Mouse (Mus musculus): ENCODE data around the gene Nhlh1. TPM values are rescaled to one million over a fixed set of nuclear protein-coding genes. Genes with fewer than 3 reads are reported as not detected.

Gene Nhlh1
- polyA plus RNA-seq, 1 experiment from 2014 or later, result not detected

DNA sequence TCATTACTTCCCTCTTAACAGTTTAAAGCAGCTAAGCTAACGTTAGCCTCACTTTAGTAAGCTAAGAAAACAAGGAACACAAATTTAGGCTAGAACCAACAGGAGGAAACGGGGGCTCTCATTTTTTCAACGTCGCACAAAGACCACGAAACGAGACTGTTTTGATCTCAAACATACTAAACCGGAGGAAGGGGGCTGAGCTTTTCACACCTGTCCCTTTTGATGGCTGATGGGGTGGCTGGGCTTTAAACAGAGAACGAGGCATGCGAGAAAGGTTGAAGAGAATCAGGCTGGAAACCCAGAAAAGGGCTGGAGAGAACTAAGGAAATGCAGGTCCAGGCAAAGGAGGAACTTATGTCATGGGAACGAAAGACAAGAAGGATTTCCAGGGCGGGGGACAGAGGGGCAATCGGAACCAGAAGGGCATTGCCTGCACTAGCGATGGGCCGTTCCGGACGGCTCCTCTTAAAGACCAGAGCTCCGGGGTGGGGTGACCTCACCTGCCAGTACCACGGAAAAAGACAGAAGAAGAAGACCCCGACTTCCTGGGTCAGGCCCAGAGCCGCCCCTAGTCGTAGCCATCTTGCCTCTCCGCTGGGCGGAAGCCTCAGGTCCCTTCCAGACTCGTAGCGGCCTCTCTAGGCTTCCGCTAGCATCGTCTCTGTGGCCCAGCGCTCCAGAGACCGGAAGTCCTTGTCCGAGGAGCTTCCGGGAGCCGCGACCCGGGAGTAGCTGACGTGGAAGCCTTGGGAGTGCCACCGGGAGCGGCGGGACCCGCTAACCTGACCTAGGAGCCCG lies 24.9 kb upstream of the Nhlh1 start, which contains the start of the genes Copa and Ncstn:
Gene Copa (plus strand): TSS at position 429 of the 798 bp plus-strand sequence.
Gene Ncstn (minus strand): TSS at position 695 of the 798 bp plus-strand sequence.
- Histone ChIP-seq H3K9me3 (replicated peaks; ENCODE audit: control insufficient read depth, low read length) (no peaks in the 10 kb centered on the region), H3K4me2 (peak within 1 kb of the TSS; percentile 74), H3K36me3 (ENCODE audit: control insufficient read depth, insufficient read depth, low read length) (0 out of 2 replicates have a peak, but pooled peaks cover 7% of the 10 kb centered on the region), H3K27me3 (ENCODE audit: control insufficient read depth, insufficient read depth, low read length) (no peaks in the 10 kb centered on the region), H3K4me1 (ENCODE audit: control insufficient read depth, insufficient read depth, low read length) (peaks cover 10% of the 10 kb centered on the region; the same call in 1 of the 2 replicates), H3K9ac (ENCODE audit: low read depth, low read length) (peak within 1 kb of the TSS; percentile 94), H3K4me3 (ENCODE audit: low read depth, low read length) (peak within 1 kb of the TSS; percentile 95), H3K27ac (ENCODE audit: low read depth, low read length) (peak within 1 kb of the TSS; percentile 78)
- ATAC-seq (replicated peaks; ENCODE audit: insufficient number of reproducible peaks, low FRiP score, low TSS enrichment), result peak; percentile 95
- WGBS (ENCODE audit: insufficient replicate concordance), result under 1% methylated on average over 40 of the region's 40 CpGs

DNA sequence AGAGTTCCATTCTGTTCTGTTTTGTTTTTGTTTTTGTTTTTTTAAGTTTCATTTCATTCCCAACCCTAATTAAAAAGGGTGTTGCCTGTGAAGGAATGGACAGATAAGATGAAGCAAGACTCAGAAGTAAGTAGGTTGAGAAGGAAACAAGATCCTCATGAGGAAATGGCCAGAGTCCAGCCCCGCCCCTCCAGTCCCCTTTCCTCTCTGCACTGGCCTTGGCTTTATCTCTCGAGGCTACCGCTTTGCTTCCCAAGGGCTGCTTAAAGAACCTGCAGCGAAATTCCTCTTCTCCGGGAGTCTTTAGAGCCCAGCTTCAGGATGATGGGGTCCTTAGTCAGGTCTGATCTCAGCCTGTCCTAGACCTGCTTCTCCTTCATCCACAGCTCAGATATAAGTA lies 20.6 kb upstream of the Nhlh1 start:
- 0 out of 2 replicates have a peak overlapping the region, but pooled peaks have one; percentile 29 for H3K9ac ChIP-seq (ENCODE audit: low read depth, low read length)
- H3K27me3 ChIP-seq (ENCODE audit: control insufficient read depth, insufficient read depth, low read length), result no peaks in the 10 kb centered on the region
- 41% methylated on average over 5 of the region's 5 CpGs for WGBS (ENCODE audit: insufficient replicate concordance)
- H3K4me3 ChIP-seq (ENCODE audit: low read depth, low read length), result no peak overlapping the region
- peak overlapping the region; percentile 46; the same call in 1 of the 2 replicates for H3K27ac ChIP-seq (ENCODE audit: low read depth, low read length)
- peaks cover 23% of the 10 kb centered on the region for H3K36me3 ChIP-seq (ENCODE audit: control insufficient read depth, insufficient read depth, low read length)
- no peaks in the 10 kb centered on the region for H3K9me3 ChIP-seq (replicated peaks; ENCODE audit: control insufficient read depth, low read length)
- no peak for ATAC-seq (replicated peaks; ENCODE audit: insufficient number of reproducible peaks, low FRiP score, low TSS enrichment)
- 0 out of 2 replicates have a peak, but pooled peaks cover 5% of the 10 kb centered on the region for H3K4me1 ChIP-seq (ENCODE audit: control insufficient read depth, insufficient read depth, low read length)
- no peak overlapping the region; the same call in 1 of the 2 replicates for H3K4me2 ChIP-seq

DNA sequence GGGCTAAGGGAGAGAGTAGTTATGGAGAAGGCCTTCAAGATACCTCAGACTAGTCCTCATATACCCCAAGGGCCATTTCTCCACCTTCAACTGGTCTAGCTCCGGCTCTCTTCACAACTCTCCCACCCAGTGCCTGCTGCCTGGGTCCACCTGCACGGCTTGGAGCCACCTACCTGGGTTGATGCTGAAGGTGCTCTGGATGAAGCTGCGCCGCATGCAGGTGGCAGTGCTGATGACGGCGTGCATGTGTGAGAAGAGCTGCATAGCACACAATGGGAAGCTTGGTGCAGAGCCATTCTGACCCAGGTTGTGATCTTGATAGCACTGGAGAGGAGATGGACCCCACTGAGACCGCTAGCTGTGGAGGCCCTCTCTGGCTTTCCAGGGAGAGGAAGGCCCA lies 15.2 kb upstream of the Nhlh1 start:
- Histone ChIP-seq H3K9me3 (replicated peaks; ENCODE audit: control insufficient read depth, low read length) (no peaks in the 10 kb centered on the region), H3K27ac (ENCODE audit: low read depth, low read length) (no peak overlapping the region), H3K9ac (ENCODE audit: low read depth, low read length) (no peak overlapping the region), H3K27me3 (ENCODE audit: control insufficient read depth, insufficient read depth, low read length) (no peaks in the 10 kb centered on the region), H3K36me3 (ENCODE audit: control insufficient read depth, insufficient read depth, low read length) (peaks cover 46% of the 10 kb centered on the region), H3K4me3 (ENCODE audit: low read depth, low read length) (no peak overlapping the region), H3K4me2 (no peak overlapping the region), H3K4me1 (ENCODE audit: control insufficient read depth, insufficient read depth, low read length) (peaks cover 8% of the 10 kb centered on the region; the same call in 1 of the 2 replicates)
- WGBS (ENCODE audit: insufficient replicate concordance), result 95% methylated on average over 7 of the region's 7 CpGs
- ATAC-seq (replicated peaks; ENCODE audit: insufficient number of reproducible peaks, low FRiP score, low TSS enrichment), result no peak

DNA sequence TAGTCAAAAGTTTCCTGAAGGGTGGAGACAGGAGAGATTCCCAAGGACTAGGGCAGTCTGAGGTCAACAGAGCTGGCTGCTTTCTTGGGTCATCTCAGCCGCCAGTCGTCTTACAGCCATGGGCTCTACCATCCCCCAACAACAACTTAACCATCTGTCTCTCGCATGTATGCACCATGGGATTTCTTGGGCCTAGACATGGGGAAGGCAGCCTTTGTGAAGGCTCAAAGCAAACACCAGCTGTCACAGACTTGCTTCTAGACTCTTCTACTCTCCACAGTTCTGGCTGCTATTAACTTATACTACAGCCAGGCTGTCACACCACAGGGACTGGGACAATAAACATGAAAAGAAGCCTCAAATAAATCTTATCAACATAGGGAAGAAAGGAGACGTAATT lies 14.2 kb upstream of the Nhlh1 start:
- Histone ChIP-seq H3K9ac (ENCODE audit: low read depth, low read length) (no peak overlapping the region), H3K4me2 (no peak overlapping the region), H3K4me3 (ENCODE audit: low read depth, low read length) (no peak overlapping the region), H3K9me3 (replicated peaks; ENCODE audit: control insufficient read depth, low read length) (no peaks in the 10 kb centered on the region), H3K4me1 (ENCODE audit: control insufficient read depth, insufficient read depth, low read length) (peaks cover 8% of the 10 kb centered on the region; the same call in 1 of the 2 replicates), H3K27ac (ENCODE audit: low read depth, low read length) (no peak overlapping the region), H3K27me3 (ENCODE audit: control insufficient read depth, insufficient read depth, low read length) (no peaks in the 10 kb centered on the region), H3K36me3 (ENCODE audit: control insufficient read depth, insufficient read depth, low read length) (peaks cover 55% of the 10 kb centered on the region)
- WGBS (ENCODE audit: insufficient replicate concordance), result 70% methylated on average over 4 of the region's 4 CpGs
- no peak for ATAC-seq (replicated peaks; ENCODE audit: insufficient number of reproducible peaks, low FRiP score, low TSS enrichment)

DNA sequence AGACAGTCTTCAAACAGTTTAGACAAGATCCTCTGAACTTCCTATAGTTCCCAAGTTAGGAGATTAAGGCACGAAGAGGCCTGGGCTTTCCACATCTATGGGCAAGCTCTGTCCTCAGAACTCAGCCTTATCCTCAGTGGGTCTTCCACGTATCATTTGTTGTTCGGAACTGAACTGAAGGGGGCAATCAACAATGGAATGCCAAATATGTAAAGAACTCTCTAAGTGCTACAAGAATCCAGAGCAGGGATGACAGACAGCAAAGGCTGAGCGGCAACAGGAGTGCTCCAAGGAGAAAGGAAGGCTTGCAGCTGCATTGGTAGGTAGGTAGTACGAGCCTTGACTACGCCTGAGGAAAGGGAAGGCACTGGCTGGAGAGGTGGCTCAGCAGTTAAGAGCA lies 12.9 kb upstream of the Nhlh1 start:
- H3K27ac ChIP-seq (ENCODE audit: low read depth, low read length), result no peak overlapping the region

DNA sequence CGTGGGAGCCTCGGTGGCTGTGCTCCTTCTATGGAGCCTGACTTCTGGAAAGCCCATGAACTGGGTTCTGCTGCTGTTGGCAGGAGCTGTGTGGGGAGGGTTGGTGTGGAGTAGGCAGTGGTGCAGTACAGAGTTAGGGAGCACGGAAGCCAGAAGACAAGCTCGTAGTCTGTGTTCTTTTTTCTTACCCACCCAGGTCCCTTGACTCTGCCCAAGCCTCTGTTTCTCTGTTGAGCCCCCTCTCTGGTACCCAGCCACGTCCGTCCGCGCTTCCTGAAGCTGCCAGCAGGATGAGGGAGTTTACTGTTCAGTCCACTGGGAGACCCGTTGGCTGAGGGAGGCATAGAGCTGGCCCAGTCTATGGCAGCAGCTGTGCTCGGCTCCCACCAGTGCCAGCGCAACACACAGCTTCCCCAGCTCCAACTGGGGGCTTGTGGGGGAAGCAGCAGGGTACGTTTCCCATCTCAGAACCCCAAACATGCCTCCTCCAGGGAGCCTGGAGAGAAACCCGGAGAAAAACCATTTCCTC lies 7.3 kb upstream of the Nhlh1 start:
- H3K4me3 ChIP-seq (ENCODE audit: low read depth, low read length), result no peak overlapping the region
- H3K27me3 ChIP-seq (ENCODE audit: control insufficient read depth, insufficient read depth, low read length), result no peaks in the 10 kb centered on the region
- H3K9me3 ChIP-seq (replicated peaks; ENCODE audit: control insufficient read depth, low read length), result no peaks in the 10 kb centered on the region

More for the DNA sequence above, 12.9 kb upstream of the Nhlh1 start:
- WGBS (ENCODE audit: insufficient replicate concordance), result 46% methylated on average over 6 of the region's 6 CpGs
- H3K9ac ChIP-seq (ENCODE audit: low read depth, low read length), result no peak overlapping the region
- no peaks in the 10 kb centered on the region for H3K9me3 ChIP-seq (replicated peaks; ENCODE audit: control insufficient read depth, low read length)
- H3K27me3 ChIP-seq (ENCODE audit: control insufficient read depth, insufficient read depth, low read length), result no peaks in the 10 kb centered on the region
- peaks cover 64% of the 10 kb centered on the region for H3K36me3 ChIP-seq (ENCODE audit: control insufficient read depth, insufficient read depth, low read length)
- peaks cover 8% of the 10 kb centered on the region; the same call in 1 of the 2 replicates for H3K4me1 ChIP-seq (ENCODE audit: control insufficient read depth, insufficient read depth, low read length)
- H3K4me2 ChIP-seq, result no peak overlapping the region
- no peak for ATAC-seq (replicated peaks; ENCODE audit: insufficient number of reproducible peaks, low FRiP score, low TSS enrichment)
- H3K4me3 ChIP-seq (ENCODE audit: low read depth, low read length), result no peak overlapping the region

DNA sequence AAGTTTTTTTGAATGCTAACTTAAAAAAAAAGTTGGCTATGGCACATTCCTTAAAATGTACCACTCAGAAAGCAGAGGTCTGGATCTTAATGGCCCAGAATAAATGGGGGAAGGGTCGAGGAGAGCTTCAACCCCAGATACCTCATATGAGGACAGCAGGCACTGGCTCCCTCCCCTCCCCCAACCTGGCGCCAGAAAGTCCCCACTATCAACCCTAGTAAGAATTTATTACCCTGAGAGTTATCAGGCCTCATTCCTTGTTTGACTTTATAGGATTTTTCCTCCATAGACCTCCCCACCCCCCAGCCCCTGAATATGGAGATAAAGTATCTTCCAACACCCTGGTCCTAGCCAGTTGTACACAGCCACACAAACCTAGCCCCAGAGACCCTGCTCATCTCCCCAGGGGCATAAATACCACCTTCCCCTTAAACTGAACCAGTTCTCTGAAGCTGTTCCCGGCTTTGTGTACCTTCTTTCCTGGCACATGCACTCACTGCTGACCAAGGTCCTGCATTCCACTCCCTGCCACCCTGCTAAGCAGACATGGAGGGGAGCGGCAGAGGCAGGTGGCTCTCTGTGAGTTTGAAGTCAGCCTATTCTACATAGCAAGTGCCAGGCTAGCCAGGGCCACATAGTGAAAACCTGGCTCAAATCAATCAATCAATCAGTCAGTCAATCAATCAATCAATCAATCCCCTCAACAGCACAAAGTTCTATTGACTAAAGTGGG lies 6.1 kb upstream of the Nhlh1 start:
- Histone ChIP-seq H3K9me3 (replicated peaks; ENCODE audit: control insufficient read depth, low read length) (no peaks in the 10 kb centered on the region), H3K4me3 (ENCODE audit: low read depth, low read length) (no peak overlapping the region), H3K9ac (ENCODE audit: low read depth, low read length) (no peak overlapping the region), H3K36me3 (ENCODE audit: control insufficient read depth, insufficient read depth, low read length) (peaks cover 22% of the 10 kb centered on the region), H3K27ac (ENCODE audit: low read depth, low read length) (no peak overlapping the region), H3K4me2 (no peak overlapping the region), H3K27me3 (ENCODE audit: control insufficient read depth, insufficient read depth, low read length) (peaks cover 5% of the 10 kb centered on the region), H3K4me1 (ENCODE audit: control insufficient read depth, insufficient read depth, low read length) (no peaks in the 10 kb centered on the region; the same call in 1 of the 2 replicates)
- ATAC-seq (replicated peaks; ENCODE audit: insufficient number of reproducible peaks, low FRiP score, low TSS enrichment), result no peak
- WGBS (ENCODE audit: insufficient replicate concordance), result 39% methylated on average over 4 of the region's 4 CpGs

More for the DNA sequence above, 7.3 kb upstream of the Nhlh1 start:
- H3K27ac ChIP-seq (ENCODE audit: low read depth, low read length), result no peak overlapping the region
- peaks cover 31% of the 10 kb centered on the region for H3K36me3 ChIP-seq (ENCODE audit: control insufficient read depth, insufficient read depth, low read length)
- no peaks in the 10 kb centered on the region; the same call in 1 of the 2 replicates for H3K4me1 ChIP-seq (ENCODE audit: control insufficient read depth, insufficient read depth, low read length)
- no peak overlapping the region for H3K4me2 ChIP-seq
- WGBS (ENCODE audit: insufficient replicate concordance), result 77% methylated on average over 13 of the region's 13 CpGs
- no peak; the same call in 1 of the 2 replicates for ATAC-seq (replicated peaks; ENCODE audit: insufficient number of reproducible peaks, low FRiP score, low TSS enrichment)
- H3K9ac ChIP-seq (ENCODE audit: low read depth, low read length), result no peak overlapping the region

DNA sequence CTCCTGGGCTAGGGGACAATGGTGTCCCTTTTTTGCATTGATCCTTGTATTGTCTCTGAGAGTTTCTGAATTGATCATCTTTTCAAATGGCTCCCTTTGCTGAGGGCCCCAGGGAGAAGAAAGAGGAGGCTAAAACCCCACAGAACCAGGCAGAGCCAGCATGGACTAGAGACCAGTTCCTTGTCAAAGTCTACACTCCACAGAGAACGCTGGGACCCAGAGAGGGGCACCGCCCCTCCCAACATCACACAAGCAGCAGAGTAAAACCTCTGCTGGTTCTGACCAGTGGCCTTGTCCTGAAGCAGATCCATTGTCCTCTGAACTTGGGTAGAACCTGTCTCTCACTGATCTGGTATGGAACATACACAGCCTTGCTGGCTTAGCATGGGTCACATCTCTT lies 4.7 kb upstream of the Nhlh1 start:
- peaks cover 5% of the 10 kb centered on the region for H3K27me3 ChIP-seq (ENCODE audit: control insufficient read depth, insufficient read depth, low read length)
- 81% methylated on average over 2 of the region's 2 CpGs for WGBS (ENCODE audit: insufficient replicate concordance)
- no peak overlapping the region for H3K27ac ChIP-seq (ENCODE audit: low read depth, low read length)
- H3K4me3 ChIP-seq (ENCODE audit: low read depth, low read length), result no peak overlapping the region
- H3K4me2 ChIP-seq, result no peak overlapping the region
- peaks cover 13% of the 10 kb centered on the region for H3K36me3 ChIP-seq (ENCODE audit: control insufficient read depth, insufficient read depth, low read length)
- H3K9me3 ChIP-seq (replicated peaks; ENCODE audit: control insufficient read depth, low read length), result no peaks in the 10 kb centered on the region
- ATAC-seq (replicated peaks; ENCODE audit: insufficient number of reproducible peaks, low FRiP score, low TSS enrichment), result no peak
- no peaks in the 10 kb centered on the region; the same call in 1 of the 2 replicates for H3K4me1 ChIP-seq (ENCODE audit: control insufficient read depth, insufficient read depth, low read length)
- no peak overlapping the region for H3K9ac ChIP-seq (ENCODE audit: low read depth, low read length)
